Mouse (Mus musculus) kidney, adult 18-20 months (tissue): ENCODE measurements around the gene Wars.
A peak's percentile ranks its signal among the peaks of the same experiment; 100 is the strongest.
"Not testable (repeated sequence)": the region's sequence is repeated elsewhere in the genome, so short reads cannot be mapped to it uniquely, and the experiment has no call there.

ENCODE experiments used
- DNase-seq: peaks from one replicate; pipeline ENCODE4 v3.0.0; 2021

Gene Wars

DNA sequence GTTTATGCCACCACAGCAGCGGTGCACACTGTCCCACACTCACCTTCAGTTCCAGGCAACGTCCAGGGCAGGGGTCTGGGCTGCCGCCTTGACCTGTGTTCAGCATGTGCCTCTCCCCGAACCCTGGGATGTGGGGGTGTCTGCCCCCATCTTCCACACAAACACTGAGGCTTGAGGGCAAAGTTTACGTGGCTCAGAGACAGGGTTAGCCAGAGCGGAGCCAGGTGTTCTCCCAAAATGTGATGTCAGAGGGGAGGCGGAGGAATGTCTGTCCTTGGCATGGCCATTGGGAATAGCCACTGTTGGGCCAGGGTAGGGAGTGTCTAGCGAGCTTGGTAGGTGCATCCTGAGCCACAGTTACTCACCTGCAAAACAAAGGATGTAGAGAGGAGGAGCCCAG lies 41.2 kb downstream of the Wars start:
- no peak for DNase-seq

DNA sequence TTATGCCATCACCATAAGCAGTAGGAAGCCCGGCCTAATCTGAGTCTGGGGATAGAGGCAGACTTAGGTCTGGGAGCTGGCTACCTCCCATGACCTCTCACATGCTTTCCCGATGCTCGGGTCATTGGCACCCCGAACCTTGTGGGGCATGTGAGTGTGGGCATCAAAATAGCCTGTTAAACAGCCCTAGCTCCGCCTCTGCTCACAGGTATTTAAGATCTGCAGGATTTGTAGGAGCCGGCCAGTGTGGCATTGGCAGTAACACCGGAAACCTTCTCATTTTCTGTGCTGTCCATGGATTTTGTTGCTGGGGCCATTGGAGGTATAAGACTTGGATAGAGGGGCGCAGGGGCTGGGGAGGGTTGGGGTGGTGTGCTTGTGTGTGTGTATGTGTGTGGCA lies 43.1 kb downstream of the Wars start:
- DNase-seq, result no peak

DNA sequence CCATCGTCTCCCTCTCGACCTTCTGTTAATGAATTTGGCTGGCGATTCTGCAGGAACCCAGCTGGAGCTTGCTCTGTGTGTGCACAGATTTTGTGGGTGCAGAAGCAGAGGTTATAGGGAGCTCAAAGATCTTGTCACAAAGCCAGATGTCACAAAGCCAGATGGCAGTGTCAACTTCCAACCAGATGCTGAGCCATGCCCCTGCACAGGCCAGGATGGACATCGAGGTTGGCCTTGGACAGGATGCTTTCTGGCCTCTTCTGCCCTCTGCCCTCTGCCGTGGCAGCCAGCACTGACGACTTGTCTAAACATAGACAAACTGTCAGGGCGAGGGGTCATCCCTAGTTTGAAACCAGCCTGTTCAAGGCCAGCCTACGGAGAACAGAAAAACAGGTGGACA lies 43.8 kb downstream of the Wars start:
- peak; percentile 14 for DNase-seq

DNA sequence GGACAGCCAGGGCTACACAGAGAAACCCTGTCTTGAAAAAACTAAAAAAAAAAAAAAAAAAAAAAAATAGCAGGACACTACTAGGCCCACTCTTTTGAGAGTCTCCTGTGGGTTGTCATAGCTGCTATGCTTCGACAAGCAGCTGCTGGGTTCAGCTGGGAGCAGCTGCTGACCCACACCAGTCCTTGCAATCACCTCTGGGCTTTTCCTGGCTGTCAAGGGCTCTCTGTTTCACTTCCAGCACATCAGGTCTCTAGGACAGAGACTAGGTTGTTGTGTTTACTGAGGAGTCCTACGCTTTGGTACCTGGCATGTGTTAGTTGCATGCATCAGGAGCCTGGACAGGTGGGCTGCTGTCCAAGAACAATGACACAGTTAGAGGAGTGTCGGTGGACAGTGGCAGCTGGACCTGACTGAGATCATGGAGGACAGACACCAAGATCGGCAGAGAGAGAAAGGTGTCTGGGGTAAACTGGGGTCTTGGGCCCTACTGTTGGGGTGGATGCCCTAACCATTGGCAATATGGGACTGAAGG lies 44.4 kb downstream of the Wars start:
- DNase-seq, result no peak

DNA sequence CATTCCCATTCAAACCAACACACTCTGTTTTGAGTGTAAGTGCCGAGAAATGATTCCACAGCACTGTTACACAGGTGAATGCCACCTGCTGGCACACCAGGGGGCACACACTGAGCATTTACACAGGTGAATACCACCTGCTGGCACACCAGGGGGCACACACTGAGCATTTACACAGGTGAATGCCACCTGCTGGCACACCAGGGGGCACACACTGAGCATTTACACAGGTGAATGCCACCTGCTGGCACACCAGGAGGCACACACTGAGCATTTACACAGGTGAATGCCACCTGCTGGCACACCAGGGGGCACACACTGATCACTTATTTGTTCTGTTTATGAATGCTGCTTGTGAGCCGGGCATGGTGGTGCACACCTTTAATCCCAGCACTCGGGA lies 45.9 kb downstream of the Wars start:
- DNase-seq, result not testable (repeated sequence)

DNA sequence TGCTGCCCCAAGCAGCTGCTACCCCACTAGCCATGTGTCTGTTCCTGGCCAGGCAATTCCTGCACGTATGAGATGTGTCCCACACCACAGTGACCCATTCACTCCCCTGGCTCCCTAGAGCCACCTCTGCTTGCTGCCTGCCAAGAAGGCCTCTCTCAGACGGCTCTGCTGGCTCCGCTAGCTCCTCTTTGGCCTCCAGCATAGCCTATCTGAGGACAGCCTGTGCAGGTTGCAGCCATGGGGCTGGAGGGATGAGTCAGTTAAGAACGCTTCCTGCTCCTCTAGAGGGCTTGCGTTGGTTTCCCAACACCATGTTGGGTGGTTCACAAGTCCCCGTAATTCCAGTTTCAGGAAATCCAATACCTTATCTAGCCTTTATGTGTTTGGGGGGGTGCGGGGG lies 51.3 kb downstream of the Wars start:
- no peak for DNase-seq

DNA sequence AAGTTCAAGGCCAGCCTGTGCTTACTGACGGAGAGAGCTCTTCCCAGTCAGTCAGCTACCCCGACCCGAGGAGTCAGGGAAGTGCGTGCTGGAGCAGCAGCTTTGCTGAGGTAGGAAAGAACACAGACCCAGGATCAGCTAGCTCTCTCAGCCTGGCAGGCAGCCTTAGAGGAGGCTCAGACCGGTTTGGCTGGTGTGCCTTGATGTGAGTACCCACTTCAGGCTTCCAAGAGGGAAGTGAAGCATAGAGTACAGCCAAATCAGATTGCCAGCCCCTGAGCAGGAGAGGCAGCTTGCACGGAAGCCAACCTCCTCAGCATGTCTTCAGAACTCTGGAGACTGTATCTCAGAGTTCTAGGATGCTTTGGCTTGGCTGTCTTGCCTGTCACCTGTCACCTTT lies 52.8 kb downstream of the Wars start:
- DNase-seq, result peak; percentile 47

DNA sequence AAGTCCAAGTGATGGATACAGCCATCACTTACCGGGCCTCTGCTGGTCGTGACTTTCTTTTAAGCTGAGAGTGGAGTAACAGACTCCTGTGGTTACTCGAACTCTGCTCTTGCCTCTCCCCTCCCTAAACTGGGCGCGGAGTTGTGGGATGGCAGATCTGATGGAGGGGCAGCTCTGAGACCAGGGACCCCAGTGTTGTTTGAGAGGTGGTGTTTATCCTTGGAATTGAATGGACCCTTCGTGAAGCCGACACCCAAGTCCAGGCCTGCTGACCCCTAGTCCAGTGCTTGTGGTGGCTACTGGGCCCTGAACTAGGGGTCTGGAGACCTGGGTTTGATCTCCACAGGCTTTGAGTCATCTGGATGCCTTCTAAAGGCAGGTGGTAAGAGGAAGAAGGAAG lies 57.3 kb downstream of the Wars start:
- DNase-seq, result no peak

DNA sequence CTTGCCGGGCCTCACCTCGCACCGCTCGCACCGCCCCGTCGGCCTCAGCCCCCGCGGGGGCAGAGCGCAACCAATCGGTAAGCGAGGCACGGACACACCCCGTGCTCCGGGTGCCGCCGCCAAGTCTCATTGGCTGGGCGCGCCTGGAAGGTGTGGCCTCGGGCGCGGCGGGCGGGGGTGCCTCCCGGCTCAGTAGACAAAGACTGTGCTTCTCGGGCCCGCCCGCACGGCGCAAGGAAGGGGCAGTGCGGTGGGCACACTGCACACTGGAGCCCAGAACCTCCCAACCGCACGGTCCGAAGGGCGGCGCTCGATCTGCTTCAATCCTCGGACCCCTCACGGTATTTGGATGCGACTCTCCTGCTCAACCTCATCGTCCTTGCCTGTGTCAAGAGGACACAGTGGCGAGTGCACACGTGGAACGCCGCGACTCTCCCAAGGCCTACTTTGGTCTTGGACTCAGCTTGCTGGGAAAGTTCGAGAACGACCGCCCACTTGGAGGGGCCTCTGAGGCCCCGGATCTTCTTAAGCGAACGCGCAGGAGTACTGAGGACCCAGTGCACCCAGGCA lies 58.0 kb downstream of the Wars start, which contains the start of the genes Slc25a29 and Slc25a47:
Slc25a29 (minus strand) TSS at position 44 of the 570 bp plus-strand sequence.
Slc25a47 (plus strand) TSS at position 207 of the 570 bp plus-strand sequence.
- peak; percentile 97 for DNase-seq

DNA sequence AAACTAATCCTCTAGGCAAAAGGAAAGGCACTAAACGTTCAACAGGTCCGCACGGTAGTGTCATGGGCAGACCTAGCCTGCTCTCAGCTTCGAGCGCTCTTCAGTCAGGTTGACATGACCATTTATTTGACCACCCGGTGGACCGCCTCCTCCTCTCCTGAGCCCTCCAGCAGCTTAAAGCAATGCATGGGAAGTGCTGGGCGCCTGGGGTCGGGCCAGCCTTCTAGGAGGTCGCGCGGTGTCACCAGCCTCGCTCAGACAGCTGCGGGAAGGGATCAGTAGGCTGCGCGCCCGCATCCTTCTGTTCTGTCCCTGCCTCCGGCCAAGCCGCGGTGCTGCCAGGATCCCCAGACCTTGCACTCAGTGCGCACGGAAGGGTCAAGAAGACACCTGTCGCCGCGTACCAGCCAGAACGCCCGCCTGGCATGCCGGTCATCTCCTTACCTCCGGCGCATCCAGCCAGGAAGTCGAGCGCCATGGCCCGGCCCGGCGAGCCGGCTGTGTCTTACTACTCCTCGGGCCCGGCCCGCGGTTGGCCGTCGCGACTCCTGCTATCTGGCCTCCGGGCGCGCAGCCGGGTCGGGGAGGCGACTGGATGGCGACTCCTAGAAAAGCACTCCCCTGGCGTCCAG lies 58.6 kb downstream of the Wars start:
- no peak for DNase-seq

DNA sequence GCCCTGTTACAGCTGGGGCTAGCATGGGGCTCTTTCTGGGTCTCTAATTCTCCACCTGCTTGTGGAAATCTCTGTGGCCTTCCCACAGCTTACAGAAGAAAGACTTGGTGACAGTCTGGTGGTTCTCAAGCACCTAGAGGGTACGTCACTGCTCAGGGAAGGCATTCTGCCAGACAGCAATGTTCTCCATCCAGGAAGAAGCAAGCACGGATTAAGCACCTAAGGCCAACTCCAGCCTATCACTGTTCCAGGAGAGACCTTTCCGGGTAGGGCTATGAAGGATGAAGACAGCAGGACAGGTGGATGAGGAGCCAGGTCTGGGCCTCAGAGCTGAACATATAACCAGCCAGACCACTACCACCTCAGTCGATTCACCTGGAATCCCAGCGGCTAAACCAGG lies 59.2 kb downstream of the Wars start:
- DNase-seq, result no peak

DNA sequence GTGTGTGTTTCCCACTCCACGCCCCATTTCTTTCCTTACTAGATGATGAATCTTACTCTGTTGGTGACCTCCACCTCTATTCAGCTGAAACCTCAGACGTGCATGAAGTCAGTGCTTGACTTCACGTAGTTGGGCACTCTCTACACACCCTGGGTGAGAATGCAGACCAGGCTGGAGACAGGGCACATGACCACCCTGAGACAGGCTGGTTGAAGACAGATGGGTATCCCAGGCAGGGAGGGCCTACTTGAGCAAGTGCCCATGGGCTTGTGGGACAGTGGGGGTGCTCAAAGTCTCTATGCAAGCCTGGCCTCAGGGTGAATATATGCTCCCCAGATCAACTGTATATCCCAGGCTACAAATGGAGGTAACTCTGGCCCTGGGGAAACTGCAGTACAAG lies 59.6 kb downstream of the Wars start:
- DNase-seq, result no peak

DNA sequence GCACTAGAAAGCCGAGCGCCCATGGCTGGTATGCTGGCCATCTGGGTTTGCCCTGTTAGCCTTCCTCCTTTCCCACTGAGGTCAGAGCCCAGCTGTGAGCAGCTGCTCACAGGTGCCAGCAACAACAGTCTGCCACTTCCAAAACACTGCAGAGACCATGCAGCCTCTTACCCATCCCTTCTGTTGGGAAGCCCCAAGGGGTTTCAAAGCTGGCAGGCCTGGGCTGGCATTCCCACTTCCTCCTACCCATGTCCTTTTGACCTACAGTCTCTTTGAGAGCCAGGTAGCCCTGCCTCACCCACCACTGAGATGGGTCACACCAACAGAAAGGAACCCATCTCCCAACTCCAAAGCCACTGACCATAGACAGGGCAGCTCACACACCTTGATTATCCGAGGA lies 60.6 kb downstream of the Wars start:
- DNase-seq, result no peak

DNA sequence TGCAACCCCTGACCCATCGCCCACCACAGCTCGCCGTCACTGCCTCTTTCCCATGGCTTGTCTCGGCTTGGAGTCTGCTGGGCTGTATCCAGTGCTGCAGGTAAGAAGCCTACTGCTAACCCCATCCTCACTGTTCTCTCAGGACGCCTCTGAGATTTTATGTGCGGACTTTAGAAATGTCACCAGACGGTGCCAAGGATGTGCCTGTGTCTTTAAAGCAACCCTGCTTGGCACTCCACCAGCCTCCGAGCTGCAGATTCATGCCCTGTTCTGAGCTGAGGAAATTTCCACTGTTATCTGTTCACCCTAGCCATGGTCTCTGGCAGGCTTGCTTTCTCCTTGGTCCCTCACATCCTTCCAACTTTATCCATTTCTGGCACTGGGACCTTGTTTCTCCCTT lies 61.1 kb downstream of the Wars start:
- peak; percentile 39 for DNase-seq

DNA sequence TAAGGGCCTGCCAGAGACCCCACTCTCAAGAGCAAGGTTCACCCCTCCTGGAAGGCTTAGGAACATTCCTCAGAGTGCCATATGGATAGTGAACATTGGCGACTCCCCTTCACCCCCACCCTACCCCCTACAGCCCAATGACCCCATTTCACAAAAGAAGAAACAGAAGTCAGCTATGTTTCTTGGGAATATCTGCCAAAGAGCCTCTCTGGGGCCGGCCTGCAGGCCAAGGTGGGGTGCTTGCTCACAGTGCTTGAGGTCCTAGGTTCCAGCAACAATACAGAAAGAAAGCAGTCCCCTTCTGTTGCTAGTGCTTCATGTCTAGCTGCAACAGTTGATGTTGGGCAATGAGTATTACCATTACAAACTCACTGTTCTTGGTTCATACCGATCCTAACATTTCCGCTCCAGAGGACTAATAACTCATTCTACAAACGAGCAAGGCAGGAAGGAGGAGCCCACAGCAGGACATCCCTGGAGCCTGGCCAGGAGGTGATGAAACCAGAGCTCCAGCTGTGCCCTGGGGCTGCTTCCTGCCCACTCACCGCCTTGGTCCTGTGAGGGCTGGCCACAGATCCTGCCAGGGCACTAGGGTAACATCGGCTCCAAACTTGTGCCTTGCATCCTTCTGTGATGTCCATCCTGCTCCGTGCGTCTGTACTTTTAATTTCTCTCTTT lies 61.9 kb downstream of the Wars start:
- peak; percentile 72 for DNase-seq

DNA sequence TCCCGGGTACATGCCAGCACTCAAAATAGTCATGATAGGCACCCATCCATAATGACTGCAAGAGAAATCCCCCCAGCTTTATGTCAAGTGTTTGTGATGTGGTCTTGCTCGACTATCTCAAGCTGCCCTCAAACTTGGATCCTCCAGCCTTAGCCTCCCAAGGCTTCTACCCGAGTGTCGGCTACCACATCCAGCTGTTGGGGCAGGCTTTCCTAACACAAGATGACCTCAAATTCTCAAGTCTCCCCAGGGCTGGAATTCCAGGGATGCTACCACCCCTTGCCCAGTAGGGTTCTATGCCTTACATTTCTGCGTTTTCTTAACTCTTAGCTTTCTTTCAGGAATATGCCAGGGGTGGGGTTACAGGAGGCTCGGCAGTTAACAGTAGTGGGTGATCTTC lies 63.6 kb downstream of the Wars start:
- DNase-seq, result no peak

DNA sequence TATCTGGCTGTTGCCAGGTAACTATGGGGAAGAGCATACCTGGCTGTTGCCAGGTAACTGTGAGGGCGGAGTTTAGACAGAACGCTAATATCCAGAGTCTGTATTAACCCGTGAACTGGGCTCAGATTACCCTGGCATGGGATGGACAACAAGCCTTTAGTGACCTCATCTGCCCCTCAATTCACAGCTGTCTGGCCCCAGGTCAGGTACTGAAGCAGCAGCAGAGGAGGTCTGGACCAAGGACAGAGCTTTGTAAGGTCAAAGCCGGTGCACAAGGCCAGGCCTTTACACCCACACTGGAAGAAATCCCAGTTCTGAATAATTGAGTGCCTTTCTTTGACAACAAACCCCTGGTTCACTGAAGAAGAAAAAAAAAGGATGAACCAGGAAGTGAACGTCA lies 64.3 kb downstream of the Wars start:
- DNase-seq, result no peak

DNA sequence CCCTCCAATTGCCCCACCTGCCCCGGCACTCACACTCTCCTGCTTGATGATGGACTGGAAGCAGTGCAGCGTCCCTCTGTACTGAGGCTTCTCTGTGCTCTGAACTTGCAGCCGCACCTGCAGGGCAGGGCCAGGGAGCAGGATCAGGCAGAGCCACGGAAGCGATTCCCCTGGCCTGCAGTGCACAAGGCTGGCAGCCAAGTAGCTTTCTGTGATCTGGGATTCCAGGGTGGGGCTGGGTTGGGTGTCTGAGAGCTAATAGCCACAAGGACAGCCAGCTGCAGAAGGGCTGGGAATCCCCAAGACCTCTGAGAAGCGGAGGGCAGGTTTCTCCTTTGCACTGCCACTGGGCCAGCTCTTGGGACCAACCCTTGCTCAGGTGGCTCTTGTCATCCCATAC lies 66.3 kb downstream of the Wars start:
- DNase-seq, result no peak

DNA sequence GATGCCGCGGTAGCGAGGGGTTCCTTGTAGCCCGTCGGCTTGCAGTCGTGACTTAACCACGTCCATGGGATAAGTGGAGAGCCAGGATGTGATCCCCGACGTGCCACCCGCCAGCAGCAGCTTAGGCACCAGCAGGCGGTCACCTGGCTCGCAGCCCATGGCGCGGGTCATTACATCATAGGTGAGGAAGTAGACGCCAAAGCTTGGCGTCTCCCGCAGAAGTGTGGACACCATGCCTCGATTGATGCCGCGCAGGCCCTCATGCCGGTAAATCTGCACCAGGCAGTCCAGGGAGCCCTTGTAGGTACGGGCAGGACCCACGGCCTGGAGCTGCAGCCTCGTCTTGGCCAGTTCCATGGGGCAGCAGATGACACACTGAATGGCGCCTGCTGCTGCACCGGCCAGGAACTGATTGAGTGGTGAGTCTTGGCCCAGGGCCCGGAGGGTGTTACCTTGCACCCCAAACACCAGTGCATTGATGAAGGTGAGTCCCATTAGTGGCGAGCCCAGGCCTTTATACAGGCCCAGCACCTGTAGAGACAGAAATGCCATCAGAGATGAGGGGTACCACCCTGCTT lies 66.9 kb downstream of the Wars start:
- DNase-seq, result no peak

DNA sequence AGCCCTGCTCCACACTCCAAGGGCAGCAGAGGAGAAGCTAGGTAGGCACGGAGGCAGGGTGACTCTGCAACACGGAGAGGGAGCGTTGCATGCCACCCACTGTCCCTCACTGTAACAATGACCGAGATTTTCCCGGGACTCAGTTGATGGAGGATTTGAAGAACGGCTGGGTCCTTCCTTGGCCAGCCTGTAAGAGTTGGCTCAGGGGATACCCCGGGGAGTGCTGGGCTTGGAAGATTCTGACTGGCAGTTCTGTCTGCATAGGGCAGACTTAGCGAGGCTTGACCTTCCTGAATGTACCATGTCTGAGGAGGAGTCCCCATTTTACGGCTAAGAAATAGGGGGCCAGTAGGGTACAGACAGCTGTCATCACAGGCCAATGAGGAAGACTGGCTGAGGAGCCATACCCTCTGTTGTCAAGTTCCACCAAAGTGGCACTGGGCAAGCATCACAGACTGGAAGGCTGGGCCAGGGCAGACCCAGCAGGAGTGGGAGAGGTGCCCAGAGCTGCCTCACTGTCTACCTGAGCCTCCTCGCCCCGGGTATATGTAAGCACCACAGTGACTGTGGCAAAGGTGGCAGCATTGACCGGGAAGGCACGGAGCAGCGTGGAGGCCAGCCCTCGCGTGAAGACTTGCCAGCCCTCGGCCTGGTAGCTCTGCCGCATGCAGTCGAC lies 67.6 kb downstream of the Wars start:
- DNase-seq, result no peak

DNA sequence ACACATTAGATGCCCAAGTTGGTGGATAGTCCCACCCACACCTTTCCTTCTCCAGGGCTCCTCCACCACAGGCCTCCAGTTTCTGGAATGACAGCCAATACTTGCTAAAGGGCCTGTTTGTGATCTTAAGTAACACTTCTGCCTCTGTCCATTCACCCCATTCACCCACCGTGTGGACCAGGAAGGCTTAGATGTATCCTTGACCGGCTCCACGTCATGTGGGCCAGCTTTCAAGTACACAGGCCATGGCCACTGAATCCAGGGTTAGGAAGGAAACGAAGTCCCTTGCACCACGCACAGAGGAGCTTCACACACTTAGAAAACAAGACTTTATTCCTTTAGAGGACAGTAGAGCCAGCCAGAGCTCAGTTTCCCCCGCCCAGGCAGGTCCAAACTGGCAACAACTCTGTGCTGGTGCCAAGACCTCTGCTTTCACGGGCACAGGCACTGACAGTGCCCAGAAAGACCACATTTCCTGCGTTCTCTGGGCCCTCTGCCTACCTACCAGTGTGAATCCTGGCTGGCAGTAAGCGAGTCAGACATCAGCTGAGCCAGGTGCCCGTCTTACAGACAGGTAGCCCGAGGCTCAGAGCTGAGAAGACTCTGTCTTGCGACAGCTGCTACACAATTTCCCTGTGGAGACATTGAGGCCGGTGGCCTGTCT lies 68.3 kb downstream of the Wars start:
- DNase-seq, result no peak

DNA sequence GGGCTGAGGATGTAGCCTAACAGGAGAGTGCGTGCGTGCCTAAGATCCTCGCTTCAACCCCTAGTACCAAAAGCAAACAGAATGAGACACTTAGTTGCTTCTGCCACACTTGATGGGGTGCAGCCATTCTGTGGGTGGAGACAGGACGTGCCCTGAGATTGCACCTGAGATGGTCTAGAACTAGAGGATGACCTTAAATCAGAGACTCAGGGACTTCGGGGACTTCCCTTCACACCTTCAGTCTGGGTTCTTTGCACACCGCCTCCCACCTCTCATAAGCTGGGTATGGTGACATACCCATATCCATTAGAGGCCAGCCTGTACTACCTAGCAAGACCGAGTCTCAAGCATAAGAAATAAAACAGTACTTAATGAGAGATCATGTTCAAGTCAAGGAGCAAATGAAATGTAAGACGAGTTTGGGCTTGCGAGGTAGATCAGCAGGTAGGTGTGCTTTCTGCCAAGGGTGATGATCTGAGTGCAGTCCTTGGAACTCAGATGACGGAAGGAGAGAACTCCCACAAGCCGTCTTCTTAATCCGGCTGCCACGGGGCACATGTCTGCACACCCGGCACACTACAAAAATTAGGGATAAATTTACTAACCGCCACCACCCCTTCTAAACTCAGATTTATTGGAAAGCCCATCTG lies 69.6 kb downstream of the Wars start:
- no peak for DNase-seq
